Mouse (Mus musculus) inflammation-experienced regulatory T-cells, adult 6 months (primary cell): ENCODE results near the gene Psmd5. TPM values are rescaled to one million over a fixed set of nuclear protein-coding genes. Genes with fewer than 3 reads are reported as not detected.
A peak's percentile ranks its signal among the peaks of the same experiment; 100 is the strongest.

Source experiments
- ATAC-seq: one replicate; pipeline ENCODE4 v1.8.0; 2017
- polyA plus RNA-seq, 3 experiments: library from polyadenylated mRNA; unstranded; fragments of 100-300 nt; shearing (Covaris generic); gene quantifications; one replicate each; pipeline ENCODE4 v1.2.1; 2017

Psmd5 gene
- 10 to 100 TPM; 60.2 to 83.4 (median 72.6) TPM for polyA plus RNA-seq

GRCm38 (mm10) chr2:34874816-34875345 lies at the start of gene Psmd5:
Gene Psmd5, minus strand, starts transcription at chr2:34874968.
- no peak for ATAC-seq

GRCm38 (mm10) chr2:34922729-34923128 lies 48.0 kb upstream of the Psmd5 start:
- no peak for ATAC-seq

- no peak for ATAC-seq
Observed at GRCm38 (mm10) chr2:34920144-34920543, 45.4 kb upstream of the Psmd5 start.

- ATAC-seq, result no peak
Observed at GRCm38 (mm10) chr2:34915103-34915502, 40.3 kb upstream of the Psmd5 start.

- ATAC-seq, result no peak
Observed at GRCm38 (mm10) chr2:34914823-34915082, 40.0 kb upstream of the Psmd5 start.

- peak; percentile 68 for ATAC-seq
Observed at GRCm38 (mm10) chr2:34914069-34914822, 39.5 kb upstream of the Psmd5 start.

- peak; percentile 51 for ATAC-seq
Observed at GRCm38 (mm10) chr2:34913218-34914068, 38.7 kb upstream of the Psmd5 start, which contains the start of gene Phf19. Gene Phf19, minus strand, starts transcription at chr2:34914026.

- ATAC-seq, result no peak
Observed at GRCm38 (mm10) chr2:34912613-34913012, 37.8 kb upstream of the Psmd5 start.

- no peak for ATAC-seq
Observed at GRCm38 (mm10) chr2:34911871-34912270, 37.1 kb upstream of the Psmd5 start.

GRCm38 (mm10) chr2:34909719-34910118 lies 35.0 kb upstream of the Psmd5 start:
- no peak for ATAC-seq

GRCm38 (mm10) chr2:34906861-34907604 lies 32.3 kb upstream of the Psmd5 start:
- no peak for ATAC-seq

GRCm38 (mm10) chr2:34906426-34906825 lies 31.7 kb upstream of the Psmd5 start:
- ATAC-seq, result no peak

GRCm38 (mm10) chr2:34904849-34905542 lies 30.2 kb upstream of the Psmd5 start:
- ATAC-seq, result peak; percentile 90

- no peak for ATAC-seq
Observed at GRCm38 (mm10) chr2:34903652-34904405, 29.1 kb upstream of the Psmd5 start.

GRCm38 (mm10) chr2:34903191-34903590 lies 28.4 kb upstream of the Psmd5 start:
- no peak for ATAC-seq

GRCm38 (mm10) chr2:34902731-34903130 lies 28.0 kb upstream of the Psmd5 start:
- ATAC-seq, result no peak

GRCm38 (mm10) chr2:34901726-34902125 lies 27.0 kb upstream of the Psmd5 start:
- no peak for ATAC-seq

GRCm38 (mm10) chr2:34900412-34900811 lies 25.6 kb upstream of the Psmd5 start:
- no peak for ATAC-seq

- ATAC-seq, result no peak
Observed at GRCm38 (mm10) chr2:34899682-34900081, 24.9 kb upstream of the Psmd5 start.

- no peak for ATAC-seq
Observed at GRCm38 (mm10) chr2:34897820-34898219, 23.1 kb upstream of the Psmd5 start.

- ATAC-seq, result no peak
Observed at GRCm38 (mm10) chr2:34896821-34897460, 22.2 kb upstream of the Psmd5 start.
